Mouse (Mus musculus) ES-E14 (cell line): ENCODE measurements around the gene Pth1r. TPM values are rescaled to one million over a fixed set of nuclear protein-coding genes. Genes with fewer than 3 reads are reported as not detected.

Experiments
- DNase-seq: peaks from one replicate; pipeline ENCODE4 v3.0.0-alpha.2; 2013; ENCODE audit warnings: low read depth, low spot score
- H3K27ac ChIP-seq: 2 replicates; pipeline ENCODE4 v1.5.1; 2012; ENCODE audit warnings: low read depth, mild to moderate bottlenecking, low read length, moderate library complexity, mixed read lengths; ENCODE audit not compliant: poor library complexity, insufficient read depth, severe bottlenecking
- H3K36me3 ChIP-seq: 2 replicates; pipeline ENCODE4 v1.6.1; 2012; ENCODE audit warnings: mild to moderate bottlenecking, low read length, moderate library complexity, mixed read lengths; ENCODE audit not compliant: control insufficient read depth, poor library complexity, insufficient read depth, severe bottlenecking
- H3K4me1 ChIP-seq, 2 experiments: fragments of 150-350 bp in 1 of 2; sonication (generic) in 1 of 2; 2 replicates each; pipeline ENCODE4 v1.6.1; 2012; ENCODE audit warnings: low read length in 2 of 2, mild to moderate bottlenecking in 1 of 2, mixed read lengths in 1 of 2; ENCODE audit not compliant: control insufficient read depth in 2 of 2, insufficient read depth in 2 of 2, poor library complexity in 1 of 2
- H3K4me3 ChIP-seq, 2 experiments: fragments of 150-350 bp in 1 of 2; sonication (generic) in 1 of 2; 2 replicates each; pipeline ENCODE4 v1.5.1; 2012; ENCODE audit warnings: low read length in 2 of 2, low read depth in 1 of 2, mild to moderate bottlenecking in 1 of 2, mixed read lengths in 1 of 2; ENCODE audit not compliant: insufficient read depth in 1 of 2, poor library complexity in 1 of 2, severe bottlenecking in 1 of 2
- H3K9ac ChIP-seq: 2 replicates; pipeline ENCODE4 v1.6.1; 2012; ENCODE audit warnings: low read depth, mild to moderate bottlenecking, low read length, mixed read lengths; ENCODE audit not compliant: poor library complexity, insufficient read depth, severe bottlenecking
- H3K9me3 ChIP-seq: fragments of 150-350 bp; sonication (generic); 2 replicates; pipeline ENCODE4 v1.6.1; 2012; ENCODE audit warnings: low read depth, mild to moderate bottlenecking, low read length; ENCODE audit not compliant: control insufficient read depth, insufficient read depth
- CHD2 ChIP-seq: IDR thresholded peaks from 2 replicates; pipeline ENCODE4 v1.6.1; 2014; ENCODE audit warnings: mild to moderate bottlenecking, low read depth, low read length, inconsistent platforms
- HCFC1 ChIP-seq: IDR thresholded peaks from 2 replicates; pipeline ENCODE4 v1.6.1; 2012; ENCODE audit warnings: low read length, inconsistent platforms, borderline replicate concordance; ENCODE audit not compliant: insufficient read depth
- MAFK ChIP-seq: IDR thresholded peaks from 2 replicates; pipeline ENCODE4 v1.6.1; 2014; ENCODE audit warnings: mild to moderate bottlenecking, low read depth, low read length, inconsistent platforms; ENCODE audit not compliant: insufficient read depth
- ZC3H11A ChIP-seq: IDR thresholded peaks from 2 replicates; pipeline ENCODE4 v1.6.1; 2012; ENCODE audit warnings: low read depth, mild to moderate bottlenecking, inconsistent platforms, low read length, borderline replicate concordance
- ZNF384 ChIP-seq: IDR thresholded peaks from 2 replicates; pipeline ENCODE4 v1.6.1; 2012; ENCODE audit warnings: low read depth, low read length, inconsistent platforms
- in situ Hi-C, 2 experiments: fragments of 600-800 bp; cut with MboI; formaldehyde crosslinking; loops; one replicate each; pipeline ENCODE4 v1.15.1; 2025; ENCODE audit warnings: low sequenced_read_pairs in 2 of 2, inconsistent platforms in 1 of 2; ENCODE audit not compliant: unreplicated experiment in 2 of 2
- total RNA-seq: library from RNA; depleted of rRNA; stranded (reverse); fragments of 300-350 nt; gene quantifications from 2 replicates; pipeline ENCODE4 v1.2.3, GENCODE M21; 2012

Gene Pth1r
- total RNA-seq, 1 experiment: 6.8 TPM

- H3K4me1 ChIP-seq: peaks cover 0 to 19% of the 10 kb centered on the region in 2 experiments; a peak in 2 of 4 replicates
- H3K4me3 ChIP-seq: no peak overlapping the region
- no peaks in the 10 kb centered on the region for H3K36me3 ChIP-seq
- TF ChIP-seq MAFK: no peak
- TF ChIP-seq CHD2: no peak
- TF ChIP-seq ZC3H11A: no peak
- no peak for TF ChIP-seq ZNF384
- no peak for TF ChIP-seq HCFC1
- DNase-seq: no peak
- in situ Hi-C loops: no loop called here
- H3K9me3 ChIP-seq: no peaks in the 10 kb centered on the region
- H3K9ac ChIP-seq: no peak overlapping the region
- no peak overlapping the region for H3K27ac ChIP-seq
These were observed 59.1 kb downstream of the Pth1r start for GRCm38 (mm10) chr9:110687846-110688245.

- Histone ChIP-seq H3K36me3 (no peaks in the 10 kb centered on the region), H3K27ac (no peak overlapping the region), H3K9me3 (no peaks in the 10 kb centered on the region), H3K4me1 (peaks cover 0 to 22% of the 10 kb centered on the region in 2 experiments; a peak in 3 of 4 replicates), H3K4me3 (no peak overlapping the region), H3K9ac (no peak overlapping the region)
- in situ Hi-C loops: no loop called here
- TF ChIP-seq CHD2 (no peak), HCFC1 (no peak), ZNF384 (no peak), ZC3H11A (no peak), MAFK (no peak)
- no peak for DNase-seq
These were observed 59.9 kb downstream of the Pth1r start for GRCm38 (mm10) chr9:110687061-110687460.

GRCm38 (mm10) chr9:110686472-110686871 lies 60.5 kb downstream of the Pth1r start:
- in situ Hi-C loops: no loop called here
- no peaks in the 10 kb centered on the region for H3K9me3 ChIP-seq
- no peak overlapping the region for H3K9ac ChIP-seq
- no peak overlapping the region for H3K27ac ChIP-seq
- H3K4me1 ChIP-seq: peaks cover 0 to 25% of the 10 kb centered on the region in 2 experiments; a peak in 3 of 4 replicates
- DNase-seq: no peak
- no peak overlapping the region for H3K4me3 ChIP-seq
- no peak for TF ChIP-seq ZNF384
- TF ChIP-seq HCFC1: no peak
- no peak for TF ChIP-seq CHD2
- no peak for TF ChIP-seq MAFK
- no peak for TF ChIP-seq ZC3H11A
- no peaks in the 10 kb centered on the region for H3K36me3 ChIP-seq

GRCm38 (mm10) chr9:110685591-110685990 lies 61.4 kb downstream of the Pth1r start:
- Histone ChIP-seq H3K4me1 (peaks cover 0 to 29% of the 10 kb centered on the region in 2 experiments; a peak in 3 of 4 replicates), H3K9ac (no peak overlapping the region), H3K9me3 (no peaks in the 10 kb centered on the region), H3K27ac (no peak overlapping the region), H3K36me3 (no peaks in the 10 kb centered on the region), H3K4me3 (no peak overlapping the region)
- in situ Hi-C loops: no loop called here
- TF ChIP-seq MAFK: no peak
- TF ChIP-seq ZNF384: no peak
- no peak for TF ChIP-seq HCFC1
- no peak for TF ChIP-seq ZC3H11A
- no peak for TF ChIP-seq CHD2
- no peak for DNase-seq
